In the genomic region with DNA sequence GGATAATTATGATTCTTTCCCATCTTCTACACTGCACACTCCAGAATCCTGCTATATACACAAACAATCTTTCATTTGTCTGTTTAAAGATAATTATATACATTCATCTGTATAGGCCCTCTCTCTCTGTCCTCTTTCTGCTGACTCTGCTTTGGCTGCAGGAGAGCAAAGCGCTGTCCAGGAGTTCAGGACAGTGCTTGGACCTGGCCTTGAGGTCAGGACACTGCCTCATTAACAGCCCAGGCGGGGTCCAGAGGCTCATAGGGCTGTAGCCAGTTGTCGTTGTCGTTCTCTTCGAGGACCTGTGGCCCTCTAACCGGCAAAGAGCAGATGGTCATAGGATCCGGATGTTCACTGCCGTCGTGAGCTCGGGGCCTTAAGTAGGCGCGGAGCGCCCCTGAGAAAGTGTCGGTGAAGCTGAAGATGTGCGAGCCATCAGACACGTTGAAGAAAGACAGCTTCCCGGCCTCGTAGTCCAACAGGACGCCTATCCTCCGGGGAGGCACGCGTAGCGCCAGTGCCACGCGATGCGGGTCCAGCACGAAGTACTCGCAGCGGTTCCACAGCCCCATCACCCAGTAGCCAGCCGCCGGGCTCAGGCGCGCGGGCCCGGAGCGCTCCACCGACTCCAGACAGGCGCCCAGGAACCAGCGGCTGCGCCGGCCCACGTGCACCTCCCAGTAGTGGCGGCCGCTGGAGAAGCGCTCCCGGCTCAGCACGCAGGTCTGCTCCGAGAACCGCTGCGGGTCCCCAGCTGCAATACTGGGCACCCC, we compare ENCODE assay signal across 8 mouse cellular contexts. TPM values are rescaled to one million over a fixed set of nuclear protein-coding genes. Genes with fewer than 3 reads are reported as not detected.
DNase-seq lines count a peak whose midpoint lies in the region; ATAC-seq lines count a peak whose summit lies in the region.

No protein-coding gene starts in this region.

- peaks cover 7% of the 10 kb centered on the region; the same call in 1 of the 2 replicates for H3K9me3 ChIP-seq in forebrain, embryonic 13.5 days (replicated peaks)
- peaks cover 3% of the 10 kb centered on the region; the same call in 1 of the 2 replicates for H3K9me3 ChIP-seq in midbrain, embryonic 13.5 days

- WGBS in forebrain, embryonic 13.5 days, result 7% methylated on average over 50 of the region's 50 CpGs
- 8% methylated on average over 49 of the region's 50 CpGs for WGBS in midbrain, embryonic 13.5 days

- ATAC-seq in forebrain, embryonic 13.5 days, result peak; percentile 81
- ATAC-seq in midbrain, embryonic 13.5 days, result peak; percentile 85

- H3K4me1 ChIP-seq in forebrain, embryonic 13.5 days, result peaks cover 7% of the 10 kb centered on the region; the same call in 1 of the 2 replicates
- H3K4me1 ChIP-seq in midbrain, embryonic 13.5 days (replicated peaks), result peaks cover 8% of the 10 kb centered on the region

- peaks cover 25% of the 10 kb centered on the region for H3K27me3 ChIP-seq in forebrain, embryonic 13.5 days
- peaks cover 22% of the 10 kb centered on the region for H3K27me3 ChIP-seq in midbrain, embryonic 13.5 days

- H3K9ac ChIP-seq in forebrain, embryonic 13.5 days, result peak overlapping the region; percentile 58
- peak overlapping the region; percentile 57 for H3K9ac ChIP-seq in midbrain, embryonic 13.5 days (replicated peaks)

- DNase-seq in heart, adult 11 months, result peak; percentile 76
- no peak for DNase-seq in heart, postnatal 36 days
- peak; percentile 15 for DNase-seq in Muller cell, postnatal 12 days (ENCODE audit: inconsistent ontology term)
- peak; percentile 43 to 54 for DNase-seq in kidney, postnatal 4 days
- DNase-seq in yolk sac, embryonic 10.5 days (ENCODE audit: low spot score), result peak; percentile 23
- no peak for DNase-seq in lung, postnatal 36 days

- peak overlapping the region; percentile 70 for H3K4me2 ChIP-seq in forebrain, embryonic 13.5 days
- peak overlapping the region; percentile 74 for H3K4me2 ChIP-seq in midbrain, embryonic 13.5 days (replicated peaks)

- H3K4me3 ChIP-seq in forebrain, embryonic 13.5 days, result peak overlapping the region; percentile 42
- peak overlapping the region; percentile 43 for H3K4me3 ChIP-seq in midbrain, embryonic 13.5 days (replicated peaks)

- intact Hi-C loops in heart, postnatal 36 days (cut with DNase I), result no loop called here

- H3K27ac ChIP-seq in forebrain, embryonic 13.5 days, result no peak overlapping the region
- no peak overlapping the region for H3K27ac ChIP-seq in midbrain, embryonic 13.5 days

- no peaks in the 10 kb centered on the region for H3K36me3 ChIP-seq in forebrain, embryonic 13.5 days (ENCODE audit: poor library complexity, severe bottlenecking)
- H3K36me3 ChIP-seq in midbrain, embryonic 13.5 days, result no peaks in the 10 kb centered on the region

RNA-seq across cellular contexts. Expression of a gene that starts 14.8 kb away (rescaled TPM):
- not detected for total RNA-seq in heart, postnatal 36 days (2021)
- not detected in 2 replicates for polyA plus RNA-seq in forebrain, embryonic 13.5 days (2015; fragmentation: Nextera tagmentation; extraction: Ambion mirVana)
- polyA plus RNA-seq in midbrain, embryonic 13.5 days (2015; fragmentation: Nextera tagmentation; extraction: Ambion mirVana), result not detected in 2 replicates

RNA-seq across cellular contexts. Expression of a gene that starts 17.9 kb away (rescaled TPM):
- 10 to 100 TPM; 34.7 to 38.5 TPM for total RNA-seq in heart, postnatal 36 days (2021)
- polyA plus RNA-seq in forebrain, embryonic 13.5 days (2015; fragmentation: Nextera tagmentation; extraction: Ambion mirVana), result 0.03 and 0.26 TPM in 2 replicates
- polyA plus RNA-seq in midbrain, embryonic 13.5 days (2015; fragmentation: Nextera tagmentation; extraction: Ambion mirVana), result 0.17 TPM in 1 of 2 replicates, not detected in the other

RNA-seq across cellular contexts. Expression of a gene that starts 27.0 kb away (rescaled TPM):
- not detected for total RNA-seq in heart, postnatal 36 days (2021)
- polyA plus RNA-seq in forebrain, embryonic 13.5 days (2015; fragmentation: Nextera tagmentation; extraction: Ambion mirVana), result not detected in 2 replicates
- polyA plus RNA-seq in midbrain, embryonic 13.5 days (2015; fragmentation: Nextera tagmentation; extraction: Ambion mirVana), result not detected in 2 replicates

RNA-seq across cellular contexts. Expression of a gene that starts 34.1 kb away (rescaled TPM):
- total RNA-seq in heart, postnatal 36 days (2021), result 10 to 100 TPM; 25.8 to 26.8 TPM
- polyA plus RNA-seq in forebrain, embryonic 13.5 days (2015; fragmentation: Nextera tagmentation; extraction: Ambion mirVana), result 58.5 and 58.6 TPM in 2 replicates
- polyA plus RNA-seq in midbrain, embryonic 13.5 days (2015; fragmentation: Nextera tagmentation; extraction: Ambion mirVana), result 56.6 and 58.5 TPM in 2 replicates

RNA-seq across cellular contexts. Expression of a gene that starts 54.4 kb away (rescaled TPM):
- total RNA-seq in heart, postnatal 36 days (2021), result 1 to 10 TPM; 1.5 TPM
- not detected in 2 replicates for polyA plus RNA-seq in forebrain, embryonic 13.5 days (2015; fragmentation: Nextera tagmentation; extraction: Ambion mirVana)
- not detected in 2 replicates for polyA plus RNA-seq in midbrain, embryonic 13.5 days (2015; fragmentation: Nextera tagmentation; extraction: Ambion mirVana)

Comparison
In these comparisons a context has a peak if more than half of its experiments do, and no peak if none do; other contexts are left out.
1. DNase-seq: peak in heart, adult 11 months (single experiment), Muller cell, postnatal 12 days (single experiment), kidney, postnatal 4 days (2 of 2) and yolk sac, embryonic 10.5 days (single experiment); none in heart, postnatal 36 days (0 of 2) and lung, postnatal 36 days (single experiment).